Mouse (Mus musculus) myocyte (in vitro differentiated cells): ENCODE results near the gene Trpc4ap. TPM values are rescaled to one million over a fixed set of nuclear protein-coding genes. Genes with fewer than 3 reads are reported as not detected.

Experiments used
- H3K27me3 ChIP-seq: one replicate; pipeline ENCODE4 v1.6.1; 2011; ENCODE audit not compliant: control insufficient read depth, insufficient read depth, insufficient read length
- H3K36me3 ChIP-seq: one replicate; pipeline ENCODE4 v1.6.1; 2011; ENCODE audit not compliant: control insufficient read depth, insufficient read depth
- H3K4me2 ChIP-seq: one replicate; pipeline ENCODE4 v1.6.1; 2011; ENCODE audit warnings: low read depth, control low read depth
- H3K4me3 ChIP-seq: one replicate; pipeline ENCODE4 v1.5.1; 2011; ENCODE audit warnings: mild to moderate bottlenecking, control low read depth, moderate library complexity
- H3K79me2 ChIP-seq: one replicate; pipeline ENCODE4 v1.6.1; 2011; ENCODE audit not compliant: control insufficient read depth, insufficient read depth
- H3ac ChIP-seq: one replicate; pipeline ENCODE4 v1.6.1; 2011; ENCODE audit not compliant: control insufficient read depth, insufficient read length
- CEBPB ChIP-seq: IDR thresholded peaks from 2 replicates; pipeline ENCODE4 v1.6.1; 2011; ENCODE audit warnings: mild to moderate bottlenecking, moderate library complexity; ENCODE audit not compliant: poor library complexity, insufficient read depth, severe bottlenecking
- E2F4 ChIP-seq: IDR thresholded peaks from one replicate; pipeline ENCODE4 v1.6.1; 2011; ENCODE audit warnings: mild to moderate bottlenecking, control low read depth, moderate library complexity; ENCODE audit not compliant: insufficient read depth
- MAX ChIP-seq: IDR thresholded peaks from one replicate; pipeline ENCODE4 v1.6.1; 2011; ENCODE audit warnings: low read depth, mild to moderate bottlenecking, control low read depth
- MYOD1 ChIP-seq, 3 experiments: IDR thresholded peaks; one replicate each; pipeline ENCODE4 v1.6.1; 2011; ENCODE audit warnings: control low read depth in 2 of 3, low read depth in 2 of 3, mild to moderate bottlenecking in 2 of 3, moderate library complexity in 1 of 3; ENCODE audit not compliant: insufficient read length in 2 of 3, control insufficient read depth in 1 of 3
- MYOG ChIP-seq, 3 experiments: IDR thresholded peaks; one replicate each; pipeline ENCODE4 v1.6.1; 2011; ENCODE audit warnings: control low read depth in 2 of 3, low read depth in 2 of 3, mild to moderate bottlenecking in 2 of 3; ENCODE audit not compliant: insufficient read length in 2 of 3, control insufficient read depth in 1 of 3, insufficient read depth in 1 of 3
- POLR2A ChIP-seq: IDR thresholded peaks from one replicate; pipeline ENCODE4 v1.6.1; 2011; ENCODE audit warnings: low read depth, mild to moderate bottlenecking, control low read depth, moderate library complexity; ENCODE audit not compliant: insufficient read length
- POLR2AphosphoS2 ChIP-seq: IDR thresholded peaks from one replicate; pipeline ENCODE4 v1.6.1; 2011; ENCODE audit warnings: low read depth, control low read depth; ENCODE audit not compliant: insufficient read length
- REST ChIP-seq: IDR thresholded peaks from one replicate; pipeline ENCODE4 v1.6.1; 2011; ENCODE audit warnings: mild to moderate bottlenecking, control low read depth, moderate library complexity; ENCODE audit not compliant: insufficient read depth, insufficient read length
- SRF ChIP-seq: IDR thresholded peaks from one replicate; pipeline ENCODE4 v1.6.1; 2011; ENCODE audit warnings: low read depth; ENCODE audit not compliant: control insufficient read depth, insufficient read length
- TCF12 ChIP-seq: IDR thresholded peaks from one replicate; pipeline ENCODE4 v1.6.1; 2011; ENCODE audit warnings: mild to moderate bottlenecking, control low read depth; ENCODE audit not compliant: poor library complexity, insufficient read depth, severe bottlenecking
- TCF3 ChIP-seq: IDR thresholded peaks from one replicate; pipeline ENCODE4 v1.6.1; 2011; ENCODE audit warnings: low read depth, control low read depth; ENCODE audit not compliant: insufficient read length
- USF1 ChIP-seq: IDR thresholded peaks from one replicate; pipeline ENCODE4 v1.6.1; 2011; ENCODE audit warnings: low read depth, mild to moderate bottlenecking, control low read depth, moderate library complexity
- polyA plus RNA-seq: library from polyadenylated mRNA; unstranded; fragments of >200 nt; fragmentation: generic; extraction: Trizol; gene quantifications from one replicate; pipeline ENCODE4 v1.2.1, GENCODE M21; 2012; ENCODE audit warnings: missing spikeins

Trpc4ap gene
- polyA plus RNA-seq, 1 experiment, result 89.0 TPM

GRCm38 (mm10) chr2:155589521-155589920 is 102.7 kb downstream of the Trpc4ap start:
- Histone ChIP-seq H3K36me3 (peaks cover 10% of the 10 kb centered on the region), H3K27me3 (no peaks in the 10 kb centered on the region), H3K79me2 (no peaks in the 10 kb centered on the region), H3K4me2 (no peak overlapping the region), H3K4me3 (no peak overlapping the region), H3ac (no peak overlapping the region)
- TF ChIP-seq POLR2AphosphoS2, result no peak
- TF ChIP-seq CEBPB, result no peak
- no peak for TF ChIP-seq SRF
- no peak for TF ChIP-seq REST
- no peak for TF ChIP-seq TCF3
- no peak for TF ChIP-seq MYOD1 (IDR thresholded peaks at IDR 0.05; ENCODE audit: control insufficient read depth in 1 of 3, insufficient read length in 2 of 3, low read depth in 2 of 3)
- no peak for TF ChIP-seq MAX
- TF ChIP-seq E2F4, result no peak
- TF ChIP-seq USF1, result no peak
- TF ChIP-seq TCF12, result no peak
- TF ChIP-seq POLR2A, result no peak

DNA sequence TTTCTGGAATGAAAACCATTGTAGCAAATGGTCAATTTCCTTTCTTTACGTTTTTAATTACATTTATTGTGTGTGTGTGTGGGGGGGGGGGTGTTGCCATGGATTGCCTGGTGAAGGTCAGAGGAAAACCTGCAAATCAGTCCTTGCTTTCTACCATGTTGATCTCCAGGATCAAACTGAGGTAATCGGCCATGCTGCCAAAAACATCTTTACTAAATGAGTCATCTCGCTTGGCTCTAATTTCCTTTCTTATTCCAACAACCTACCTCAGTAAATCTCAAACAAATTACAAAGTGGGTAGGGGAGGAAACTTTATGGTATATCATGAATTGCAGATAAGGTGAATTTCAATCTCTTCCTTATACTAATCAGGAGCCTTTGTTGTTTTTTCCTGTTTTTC is 104.0 kb downstream of the Trpc4ap start:
- Histone ChIP-seq H3K4me3 (no peak overlapping the region), H3K27me3 (no peaks in the 10 kb centered on the region), H3K79me2 (no peaks in the 10 kb centered on the region), H3ac (no peak overlapping the region), H3K36me3 (peaks cover 10% of the 10 kb centered on the region), H3K4me2 (no peak overlapping the region)
- TF ChIP-seq E2F4, result no peak
- TF ChIP-seq MYOD1 (IDR thresholded peaks at IDR 0.05; ENCODE audit: control insufficient read depth in 1 of 3, insufficient read length in 2 of 3, low read depth in 2 of 3), result no peak
- no peak for TF ChIP-seq MYOG (IDR thresholded peaks at IDR 0.05; ENCODE audit: control insufficient read depth in 1 of 3, insufficient read depth in 1 of 3, insufficient read length in 2 of 3, low read depth in 2 of 3)
- no peak for TF ChIP-seq TCF3
- no peak for TF ChIP-seq POLR2A
- TF ChIP-seq TCF12, result no peak
- TF ChIP-seq POLR2AphosphoS2, result no peak
- no peak for TF ChIP-seq CEBPB
- TF ChIP-seq MAX, result no peak
- TF ChIP-seq USF1, result no peak
- no peak for TF ChIP-seq REST
- TF ChIP-seq SRF, result no peak

GRCm38 (mm10) chr2:155585486-155585885 is 106.7 kb downstream of the Trpc4ap start:
- TF ChIP-seq MYOG (IDR thresholded peaks at IDR 0.05; ENCODE audit: control insufficient read depth in 1 of 3, insufficient read depth in 1 of 3, insufficient read length in 2 of 3, low read depth in 2 of 3) (no peak), REST (no peak), SRF (no peak), E2F4 (no peak)
- Histone ChIP-seq H3K4me3 (no peak overlapping the region), H3K27me3 (no peaks in the 10 kb centered on the region), H3K79me2 (no peaks in the 10 kb centered on the region), H3K4me2 (no peak overlapping the region), H3ac (no peak overlapping the region), H3K36me3 (peaks cover 10% of the 10 kb centered on the region)

GRCm38 (mm10) chr2:155585082-155585481 is 107.1 kb downstream of the Trpc4ap start:
- Histone ChIP-seq H3K27me3 (no peaks in the 10 kb centered on the region), H3K36me3 (peaks cover 10% of the 10 kb centered on the region), H3K4me3 (no peak overlapping the region), H3ac (no peak overlapping the region), H3K4me2 (no peak overlapping the region), H3K79me2 (no peaks in the 10 kb centered on the region)
- TF ChIP-seq E2F4 (no peak), POLR2A (no peak), MYOD1 (IDR thresholded peaks at IDR 0.05; ENCODE audit: control insufficient read depth in 1 of 3, insufficient read length in 2 of 3, low read depth in 2 of 3) (no peak), MAX (no peak), REST (no peak), TCF3 (no peak), MYOG (IDR thresholded peaks at IDR 0.05; ENCODE audit: control insufficient read depth in 1 of 3, insufficient read depth in 1 of 3, insufficient read length in 2 of 3, low read depth in 2 of 3) (no peak), TCF12 (no peak), USF1 (no peak), CEBPB (no peak), POLR2AphosphoS2 (no peak)

Other genes with a start within 250 kb of the Trpc4ap start
- gene Ncoa6, start 218.5 kb downstream of the Trpc4ap start, polyA plus RNA-seq, result 11.0 TPM
- gene Acss2, start 174.4 kb downstream of the Trpc4ap start, polyA plus RNA-seq, result 25.8 TPM
- gene Ggt7, start 174.1 kb downstream of the Trpc4ap start, polyA plus RNA-seq, result 6.6 TPM
- 55.3 TPM for gene Gss, start 99.6 kb downstream of the Trpc4ap start, polyA plus RNA-seq
- gene Myh7b, start 81.2 kb downstream of the Trpc4ap start, polyA plus RNA-seq, result 12.2 TPM
- 21.9 TPM for gene Edem2, start 37.1 kb upstream of the Trpc4ap start, polyA plus RNA-seq
- not detected for gene Gm17581, start 43.5 kb upstream of the Trpc4ap start, polyA plus RNA-seq
- 2.7 TPM for gene Procr, start 58.7 kb upstream of the Trpc4ap start, polyA plus RNA-seq
- 0.02 TPM for gene Mmp24, start 83.0 kb upstream of the Trpc4ap start, polyA plus RNA-seq
- gene BC029722, start 127.0 kb upstream of the Trpc4ap start, polyA plus RNA-seq, result 32.2 TPM
- gene Eif6, start 134.5 kb upstream of the Trpc4ap start, polyA plus RNA-seq, result 198 TPM
- gene Fam83c, start 142.5 kb upstream of the Trpc4ap start, polyA plus RNA-seq, result not detected
- 96.2 TPM for gene Uqcc1, start 237.9 kb upstream of the Trpc4ap start, polyA plus RNA-seq
- 0.13 TPM for gene Gm15557, start 248.3 kb upstream of the Trpc4ap start, polyA plus RNA-seq